Mouse (Mus musculus): ENCODE results near the gene Ar. TPM values are rescaled to one million over a fixed set of nuclear protein-coding genes. Genes with fewer than 3 reads are reported as not detected.

The Ar gene
- 10 to 100 TPM; 15.9 to 17.0 TPM for total RNA-seq (2021)
- long read RNA-seq, experiment 1, full-length matches to known transcripts, result 9 of 16 reads
- long read RNA-seq, experiment 1, partial matches to known transcripts, result 2 of 16 reads
- long read RNA-seq, experiment 1, other reads (novel, unspliced or antisense), result 5 of 16 reads
- long read RNA-seq, experiment 2, full-length matches to known transcripts, result 3 of 8 reads
- long read RNA-seq, experiment 2, partial matches to known transcripts, result 4 of 8 reads
- long read RNA-seq, experiment 2, other reads (novel, unspliced or antisense), result 1 of 8 reads

GRCm38 (mm10) chrX:98148531-98149342 is at the start of gene Ar:
Gene Ar, plus strand, starts transcription at chrX:98148769.
- DNase-seq (ENCODE audit: low spot score in 2 of 2), result peak; percentile 1 to 10

- DNase-seq (ENCODE audit: low spot score in 2 of 2), result peak; percentile 7 to 36
These were observed 1.3 kb downstream of the Ar start for GRCm38 (mm10) chrX:98149724-98150392.

- peak; percentile 2 to 11 for DNase-seq (ENCODE audit: low spot score in 2 of 2)
These were observed 2.0 kb downstream of the Ar start for GRCm38 (mm10) chrX:98150393-98151119.

- no peak for DNase-seq (ENCODE audit: low spot score in 2 of 2)
These were observed 41.2 kb downstream of the Ar start for GRCm38 (mm10) chrX:98189759-98190158.

GRCm38 (mm10) chrX:98205766-98206165 is 57.2 kb downstream of the Ar start:
- no peak for DNase-seq (ENCODE audit: low spot score in 2 of 2)

- DNase-seq (ENCODE audit: low spot score in 2 of 2), result no peak
These were observed 58.6 kb downstream of the Ar start for GRCm38 (mm10) chrX:98207166-98207565.

- DNase-seq (ENCODE audit: low spot score in 2 of 2), result no peak
These were observed 67.5 kb downstream of the Ar start for GRCm38 (mm10) chrX:98216103-98216502.

GRCm38 (mm10) chrX:98239011-98239410 is 90.4 kb downstream of the Ar start:
- no peak for DNase-seq (ENCODE audit: low spot score in 2 of 2)

GRCm38 (mm10) chrX:98245108-98245507 is 96.5 kb downstream of the Ar start:
- no peak for DNase-seq (ENCODE audit: low spot score in 2 of 2)

- DNase-seq (ENCODE audit: low spot score in 2 of 2), result no peak
These were observed 99.8 kb downstream of the Ar start for GRCm38 (mm10) chrX:98248363-98248762.

- no peak for DNase-seq (ENCODE audit: low spot score in 2 of 2)
These were observed 111.1 kb downstream of the Ar start for GRCm38 (mm10) chrX:98259620-98260019.

- no peak for DNase-seq (ENCODE audit: low spot score in 2 of 2)
These were observed 117.2 kb downstream of the Ar start for GRCm38 (mm10) chrX:98265755-98266154.

GRCm38 (mm10) chrX:98271361-98271760 is 122.8 kb downstream of the Ar start:
- DNase-seq (ENCODE audit: low spot score in 2 of 2), result no peak

GRCm38 (mm10) chrX:98291763-98292162 is 143.2 kb downstream of the Ar start:
- DNase-seq (ENCODE audit: low spot score in 2 of 2), result no peak

- no peak for DNase-seq (ENCODE audit: low spot score in 2 of 2)
These were observed 152.1 kb downstream of the Ar start for GRCm38 (mm10) chrX:98300685-98301084.

GRCm38 (mm10) chrX:98301924-98302323 is 153.4 kb downstream of the Ar start:
- no peak for DNase-seq (ENCODE audit: low spot score in 2 of 2)

GRCm38 (mm10) chrX:98315961-98316360 is 167.4 kb downstream of the Ar start:
- DNase-seq (ENCODE audit: low spot score in 2 of 2), result no peak

GRCm38 (mm10) chrX:98317483-98317882 is 168.9 kb downstream of the Ar start:
- no peak for DNase-seq (ENCODE audit: low spot score in 2 of 2)

- no peak for DNase-seq (ENCODE audit: low spot score in 2 of 2)
These were observed 174.5 kb downstream of the Ar start for GRCm38 (mm10) chrX:98323105-98323504.

GRCm38 (mm10) chrX:98347481-98347880 is 198.9 kb downstream of the Ar start:
- no peak for DNase-seq (ENCODE audit: low spot score in 2 of 2)

GRCm38 (mm10) chrX:98348036-98348435 is 199.5 kb downstream of the Ar start:
- DNase-seq (ENCODE audit: low spot score in 2 of 2), result no peak

Data from left cerebral cortex, adult 18-20 months (tissue).